Mouse (Mus musculus) gastrocnemius, postnatal 36 days (tissue): Measurements from ENCODE around the gene Slc38a2. TPM values are rescaled to one million over a fixed set of nuclear protein-coding genes. Genes with fewer than 3 reads are reported as not detected.

Experiments
- DNase-seq, 2 experiments: peaks; one replicate each; pipeline ENCODE4 v3.0.0; 2022
- intact Hi-C: fragments of 180-260 bp; cut with DNase I; formaldehyde crosslinking; loops from one replicate; pipeline ENCODE4 v1.15.1; 2025
- total RNA-seq, 2 experiments: library from RNA; stranded (reverse); gene quantifications; 2 replicates each; pipeline ENCODE4 v1.2.3; 2021

Gene Slc38a2
- total RNA-seq, 2 experiments from 2014 or later: 59.7 to 150 TPM

DNA sequence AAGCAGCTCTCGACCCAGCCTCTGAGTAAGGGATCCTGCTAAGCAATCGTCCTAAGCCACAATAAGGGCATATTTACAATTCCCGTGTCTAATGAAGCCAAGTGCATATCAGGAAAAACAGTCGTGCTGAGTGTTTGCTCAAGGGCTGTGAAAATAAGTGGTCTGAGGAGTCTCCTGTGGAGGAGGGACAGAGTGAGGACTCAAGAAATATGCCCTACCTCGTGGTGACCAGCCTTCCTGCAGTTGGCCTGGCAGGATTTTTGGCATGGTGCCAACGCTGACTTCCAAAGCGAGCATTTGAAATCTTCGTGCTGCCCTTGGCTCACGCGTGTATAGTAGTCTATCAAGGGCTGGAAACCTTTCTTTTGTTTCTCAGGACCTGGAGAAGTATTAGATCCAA lies 23.0 kb downstream of the Slc38a2 start:
- DNase-seq: no peak
- intact Hi-C loops: no loop called here

GRCm38 (mm10) chr15:96675744-96676143 lies 23.8 kb downstream of the Slc38a2 start:
- no peak for DNase-seq
- intact Hi-C loops: no loop called here

GRCm38 (mm10) chr15:96675055-96675454 lies 24.5 kb downstream of the Slc38a2 start:
- intact Hi-C loops: no loop called here

DNA sequence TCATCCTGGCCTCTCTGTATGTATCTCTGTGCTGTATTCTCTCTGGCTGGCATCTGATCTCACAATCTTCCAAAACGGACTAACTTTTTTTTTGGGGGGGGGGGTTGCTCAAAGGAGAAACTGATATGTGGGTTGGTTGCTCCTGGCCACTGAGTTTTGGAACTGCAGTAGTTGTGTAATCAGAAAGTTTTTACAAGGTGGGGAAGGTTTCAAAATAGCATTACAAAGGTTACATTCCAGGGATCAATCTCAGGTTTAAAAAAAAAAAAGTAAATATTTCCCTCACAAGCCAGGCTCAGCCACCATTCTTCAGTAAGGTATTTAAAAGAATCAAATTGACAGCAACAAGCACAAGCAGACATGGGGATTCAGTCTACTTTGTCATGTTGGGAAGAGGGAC lies 25.4 kb downstream of the Slc38a2 start:
- intact Hi-C loops: no loop called here
- DNase-seq: no peak

More at GRCm38 (mm10) chr15:96675055-96675454, 24.5 kb downstream of the Slc38a2 start:
- DNase-seq: no peak

DNA sequence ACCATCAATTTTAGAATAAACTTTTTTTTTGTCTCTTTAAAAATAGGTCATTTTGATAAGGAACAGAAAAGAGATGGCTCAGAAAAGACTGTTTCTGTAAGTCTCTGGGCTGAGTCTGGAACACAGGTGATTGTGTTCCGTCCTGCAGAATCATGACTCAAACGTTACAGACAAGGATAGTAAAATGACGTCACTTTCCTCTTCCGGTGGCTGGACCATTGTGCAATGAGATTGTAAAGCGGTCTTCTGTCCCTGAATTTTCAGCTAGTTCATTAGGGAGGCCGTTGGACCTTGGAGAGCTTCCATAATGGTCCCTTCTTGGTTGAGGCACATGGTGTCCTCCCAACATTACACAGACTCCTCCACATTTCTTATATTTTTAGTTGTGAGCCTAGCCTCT lies 29.8 kb downstream of the Slc38a2 start:
- no peak for DNase-seq
- intact Hi-C loops: loop anchor here (5.0 kb wide), 2 partner anchors 67 to 117 kb away; no protein-coding TSS in a partner anchor

DNA sequence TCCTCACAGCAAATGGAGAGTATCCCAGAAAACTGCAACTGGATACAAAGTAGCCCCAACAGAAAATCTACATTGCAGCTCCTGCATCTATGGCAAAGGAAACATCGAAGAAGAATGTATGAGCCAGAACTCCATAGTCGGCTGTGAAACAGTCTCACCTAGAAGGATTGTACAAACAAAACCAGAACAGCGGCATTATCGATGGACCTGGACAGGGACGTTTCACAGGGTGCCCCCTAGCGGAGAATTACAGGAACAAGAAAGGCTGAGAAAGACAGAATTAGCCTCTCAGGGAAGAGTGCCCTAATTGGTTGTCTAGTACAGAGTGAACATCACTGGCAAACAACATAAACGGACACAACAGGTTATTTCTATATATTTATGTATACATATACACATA lies 32.9 kb downstream of the Slc38a2 start:
- intact Hi-C loops: loop anchor here (5.0 kb wide), 2 partner anchors 64 to 114 kb away; no protein-coding TSS in a partner anchor
- peak in 1 of 2 experiments; percentile 52 for DNase-seq

DNA sequence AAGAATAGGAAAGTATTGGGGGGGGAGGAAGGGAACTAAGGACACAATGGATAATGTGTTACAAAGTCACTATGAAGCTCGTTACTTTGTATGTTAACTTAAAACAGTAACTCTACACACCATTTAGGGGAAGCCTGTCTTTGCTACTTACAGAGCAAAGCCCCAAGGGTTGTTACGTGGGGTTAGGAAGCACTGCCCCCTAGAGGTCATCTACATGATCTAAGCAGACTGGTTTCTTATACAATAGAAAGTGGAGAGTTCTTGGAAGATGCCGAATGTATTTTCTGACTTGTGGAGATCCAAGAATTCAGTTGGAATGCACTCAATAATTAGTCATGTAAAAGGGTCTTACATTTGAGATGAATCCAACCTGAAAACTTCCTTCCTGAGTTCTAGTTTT lies 33.6 kb downstream of the Slc38a2 start:
- DNase-seq: peak in 1 of 2 experiments; percentile 63
- intact Hi-C loops: loop anchor here (5.0 kb wide), 2 partner anchors 64 to 114 kb away; no protein-coding TSS in a partner anchor

GRCm38 (mm10) chr15:96660590-96661141 lies 38.9 kb downstream of the Slc38a2 start:
- intact Hi-C loops: no loop called here
- DNase-seq: no peak

DNA sequence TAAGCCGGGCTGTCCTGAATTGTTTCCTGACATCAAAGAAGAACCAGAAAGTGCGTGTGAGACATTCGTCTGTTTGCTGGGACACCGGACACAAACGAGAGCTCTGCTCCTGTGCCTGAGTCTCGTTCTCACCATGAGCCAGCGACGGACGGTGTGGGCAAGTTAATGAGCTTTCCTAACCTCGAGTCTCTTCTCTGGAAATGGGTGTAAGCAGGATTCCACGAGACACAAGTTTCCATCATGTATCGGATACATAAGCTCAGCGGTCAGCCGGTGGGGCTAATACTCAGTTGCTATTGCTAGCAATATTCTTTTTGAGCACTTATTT lies 41.3 kb downstream of the Slc38a2 start:
- no peak for DNase-seq
- intact Hi-C loops: no loop called here

- intact Hi-C loops: no loop called here
- DNase-seq: no peak
These were observed 41.8 kb downstream of the Slc38a2 start for GRCm38 (mm10) chr15:96657576-96658274.

DNA sequence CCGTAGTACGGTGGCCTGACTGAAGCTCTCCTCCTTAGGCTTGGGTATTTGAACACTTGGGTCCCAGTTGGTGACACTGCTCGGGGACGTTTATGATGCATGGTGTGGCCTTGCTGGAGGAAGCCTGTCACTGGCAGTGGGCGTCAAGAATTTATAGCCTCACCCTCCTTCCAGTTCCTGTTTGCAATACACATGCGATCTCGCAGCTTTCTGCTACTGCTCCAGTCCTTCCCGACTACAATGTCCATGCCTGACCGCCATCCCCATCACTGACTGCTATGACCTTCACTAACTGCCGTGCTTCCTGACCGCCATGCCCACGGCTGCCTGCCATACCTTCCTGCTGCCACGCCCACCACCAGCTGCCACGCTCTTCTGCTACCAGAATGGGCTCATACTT lies 44.0 kb downstream of the Slc38a2 start:
- intact Hi-C loops: no loop called here
- DNase-seq: no peak

DNA sequence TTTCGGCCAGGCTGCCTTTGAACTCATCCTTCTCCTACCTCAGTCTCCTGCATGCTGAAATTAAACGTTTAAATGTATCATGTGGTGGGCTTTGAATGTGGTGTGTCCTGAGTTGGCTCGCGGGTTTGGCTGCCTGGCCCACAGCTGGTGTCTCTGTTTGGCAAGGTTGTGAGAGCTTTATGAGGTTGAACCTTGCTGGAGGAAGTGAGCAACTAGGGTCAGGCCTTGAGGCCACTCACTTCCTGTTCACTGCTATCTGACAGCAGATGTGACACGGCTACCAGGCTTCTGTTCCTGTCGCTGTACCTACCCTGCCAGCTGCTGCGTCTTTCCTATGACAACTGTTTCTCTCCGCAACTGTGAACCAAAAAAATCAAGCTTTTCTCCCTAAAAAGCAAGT lies 44.8 kb downstream of the Slc38a2 start:
- intact Hi-C loops: no loop called here
- no peak for DNase-seq

DNA sequence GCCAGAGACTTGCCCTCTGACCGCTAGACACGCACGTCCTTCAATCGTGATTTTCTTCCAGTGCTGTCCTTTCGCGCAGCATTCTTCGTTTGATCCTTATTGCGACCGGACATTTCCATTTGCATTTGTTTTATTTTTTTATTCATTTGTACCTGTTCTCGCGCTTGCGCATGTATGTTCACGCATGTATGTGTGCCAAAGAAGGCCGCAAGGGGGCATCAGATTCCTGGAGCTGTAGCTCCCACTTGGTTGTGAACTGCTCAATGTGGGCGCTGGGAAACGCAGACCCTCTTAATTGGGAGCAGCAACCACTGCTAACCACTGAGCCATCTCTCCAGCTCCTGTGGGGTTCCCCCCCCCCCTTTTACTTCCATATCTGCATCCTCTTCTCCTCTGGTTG lies 46.5 kb downstream of the Slc38a2 start:
- DNase-seq: no peak
- intact Hi-C loops: no loop called here

GRCm38 (mm10) chr15:96652531-96652930 lies 47.0 kb downstream of the Slc38a2 start:
- intact Hi-C loops: no loop called here
- DNase-seq: no peak

GRCm38 (mm10) chr15:96647376-96647775 lies 52.2 kb downstream of the Slc38a2 start:
- intact Hi-C loops: no loop called here
- no peak for DNase-seq

GRCm38 (mm10) chr15:96642436-96643405 lies 56.8 kb downstream of the Slc38a2 start, which contains the start of gene Slc38a1:
Slc38a1 (minus strand) TSS chr15:96642913.
- DNase-seq: peak in 1 of 2 experiments; percentile 20
- intact Hi-C loops: no loop called here

DNA sequence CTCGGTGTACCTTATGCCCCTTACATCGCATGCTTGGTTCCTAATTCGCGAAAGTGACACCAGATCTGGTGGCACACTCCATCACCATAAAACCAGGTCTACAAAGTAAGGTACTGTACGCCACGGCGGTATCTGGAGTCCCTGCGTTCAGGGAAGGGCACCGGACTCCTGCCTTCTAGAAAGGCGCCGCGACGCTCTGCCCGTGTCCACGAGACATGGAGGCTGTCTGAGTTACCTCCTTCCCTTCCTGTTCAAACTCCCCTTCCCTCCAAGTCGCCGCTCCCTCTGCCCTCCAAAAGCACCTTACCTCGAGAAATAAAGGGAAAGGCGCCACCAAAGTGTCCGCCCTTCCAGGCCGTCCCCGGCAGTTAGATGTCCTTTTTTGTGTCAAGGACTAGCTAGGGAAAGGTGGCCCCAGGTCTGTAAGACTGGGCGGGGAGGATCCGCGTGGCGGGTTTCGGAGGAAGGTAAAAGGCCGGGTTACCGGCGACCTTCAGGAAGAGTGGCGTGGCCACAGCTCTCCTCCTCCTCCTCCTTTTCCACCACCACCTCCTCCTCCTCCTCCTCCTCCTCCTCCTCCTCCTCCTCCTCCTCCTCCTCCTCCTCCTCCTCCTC lies 57.6 kb downstream of the Slc38a2 start:
- no peak for DNase-seq
- intact Hi-C loops: no loop called here

- peak in 1 of 2 experiments; percentile 23 for DNase-seq
- intact Hi-C loops: no loop called here
These were observed 58.3 kb downstream of the Slc38a2 start for GRCm38 (mm10) chr15:96641111-96641820.

- intact Hi-C loops: no loop called here
- no peak for DNase-seq
These were observed 59.1 kb downstream of the Slc38a2 start for GRCm38 (mm10) chr15:96640291-96640985.
